Mouse (Mus musculus) left cerebral cortex, postnatal 25 days (tissue): ENCODE data around the gene Wdr47. TPM values are rescaled to one million over a fixed set of nuclear protein-coding genes. Genes with fewer than 3 reads are reported as not detected.
"Not testable (repeated sequence)": the region's sequence is repeated elsewhere in the genome, so short reads cannot be mapped to it uniquely, and the experiment has no call there.

ENCODE experiments used
- DNase-seq, 2 experiments: peaks; one replicate each; pipeline ENCODE4 v3.0.0; 2022; ENCODE audit warnings: low spot score in 2 of 2, mixed read lengths in 1 of 2
- intact Hi-C: fragments of 180-260 bp; cut with DNase I; formaldehyde crosslinking; loops from one replicate; pipeline ENCODE4 v1.15.1; 2025
- total RNA-seq, 2 experiments: library from RNA; stranded (reverse); gene quantifications; 2 replicates each; pipeline ENCODE4 v1.2.3; 2021

The Wdr47 gene
- 100 to 1,000 TPM; 127 to 137 TPM for total RNA-seq

- peak; percentile 96 to 98 for DNase-seq
- intact Hi-C loops: loop anchor here (1.0 to 2.0 kb wide), 2 partner anchors 16 to 55 kb away; partner anchors contain the start of gene 5330417C22Rik
These were observed at the start of gene Wdr47 for GRCm38 (mm10) chr3:108590786-108591529. Gene Wdr47 (plus strand): TSS chr3:108591279.

DNA sequence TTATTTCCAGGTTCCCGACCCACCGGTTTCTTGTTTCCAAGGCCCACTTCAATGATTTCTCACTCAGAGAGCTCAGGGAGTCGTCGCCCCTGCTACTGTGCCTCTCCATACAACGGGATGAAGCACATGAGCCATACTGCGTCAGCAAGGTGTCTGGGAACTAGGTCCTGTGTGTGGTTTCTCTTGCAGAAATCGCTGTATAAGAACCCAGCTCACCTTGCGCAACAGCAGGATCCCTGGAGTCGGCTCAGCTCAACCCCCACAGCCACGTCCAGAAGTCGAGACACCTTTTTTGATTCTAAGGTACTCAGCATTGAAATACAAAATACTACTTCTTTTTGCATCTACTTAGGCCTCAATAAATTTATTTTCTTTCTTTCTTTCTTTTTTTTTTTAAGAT lies 48.8 kb upstream of the Wdr47 start:
- no peak for DNase-seq
- intact Hi-C loops: no loop called here

- DNase-seq: peak; percentile 14 to 28
- intact Hi-C loops: loop anchor here (1.0 to 5.0 kb wide), 2 partner anchors 17 to 147 kb away; no protein-coding TSS in a partner anchor
These were observed 36.9 kb upstream of the Wdr47 start for GRCm38 (mm10) chr3:108554111-108554561.

GRCm38 (mm10) chr3:108554587-108555312 lies 36.3 kb upstream of the Wdr47 start:
- DNase-seq: peak; percentile 92 to 97
- intact Hi-C loops: loop anchor here (1.0 to 5.0 kb wide), 2 partner anchors 17 to 147 kb away; no protein-coding TSS in a partner anchor

- intact Hi-C loops: no loop called here
- DNase-seq: no peak
These were observed 33.2 kb upstream of the Wdr47 start for GRCm38 (mm10) chr3:108557888-108558287.

DNA sequence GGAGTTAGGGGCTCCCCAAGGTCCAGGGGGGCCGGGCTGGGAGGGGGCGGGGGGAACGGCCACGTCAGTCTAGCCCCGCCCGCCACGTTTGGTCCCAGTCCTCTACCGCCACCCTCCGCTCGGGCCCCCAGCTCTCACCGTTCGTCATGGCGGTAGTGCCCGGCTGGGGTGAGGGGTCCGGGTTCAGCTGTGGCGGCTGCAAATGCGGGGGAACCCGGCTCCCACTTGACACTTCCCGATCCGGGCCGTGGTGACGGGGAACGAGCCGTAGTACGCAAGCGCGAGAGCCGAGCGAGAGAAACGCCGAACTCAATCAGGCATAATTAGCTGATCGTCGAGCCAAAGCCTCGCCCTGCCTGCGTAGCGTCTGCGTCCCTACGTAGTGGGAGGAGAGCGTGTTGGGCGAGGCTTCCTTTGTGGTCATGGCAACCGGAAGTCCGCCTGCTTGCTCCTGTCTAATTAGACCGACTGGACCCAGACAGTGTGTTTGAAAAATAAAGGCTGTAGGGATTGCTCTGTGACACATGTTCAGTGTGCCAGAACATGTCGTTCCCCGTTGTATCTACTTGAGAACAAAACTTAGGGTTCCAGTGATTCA lies 28.8 kb upstream of the Wdr47 start, which contains the start of gene Tmem167b:
TSS of gene Tmem167b (minus strand) at position 334 of the 598 bp plus-strand sequence.
- DNase-seq: peak; percentile 98 to 99
- intact Hi-C loops: loop anchor here (2.0 to 5.0 kb wide), 2 partner anchors 161 to 280 kb away; partner anchors contain the start of gene Sort1

DNA sequence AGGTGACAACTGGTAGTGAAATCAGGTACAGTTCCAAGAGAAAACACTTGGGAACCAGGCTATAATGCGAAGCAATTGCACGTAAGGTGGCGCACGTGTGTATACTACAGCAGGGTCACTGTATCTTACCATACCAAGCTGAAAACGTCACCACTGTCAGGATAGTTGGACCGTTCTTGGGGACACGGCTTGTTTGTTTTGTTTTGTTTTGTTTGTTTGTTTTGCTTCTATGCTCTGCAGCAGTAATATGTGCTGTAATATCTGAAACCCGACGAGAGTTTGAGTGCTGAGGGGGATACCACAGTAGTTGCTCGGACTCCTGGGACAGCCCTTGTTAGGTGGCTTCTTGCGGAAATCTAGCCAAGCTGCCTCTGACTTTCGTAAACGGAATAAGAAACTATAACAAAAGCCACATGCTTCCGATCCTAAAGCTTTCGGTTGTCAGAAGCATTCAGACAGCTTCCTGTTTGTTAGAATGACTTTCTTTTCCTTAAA lies 28.3 kb upstream of the Wdr47 start:
- no peak for DNase-seq
- intact Hi-C loops: loop anchor here (2.0 to 5.0 kb wide), 2 partner anchors 162 to 281 kb away; partner anchors contain the start of gene Sort1

GRCm38 (mm10) chr3:108563309-108563708 lies 27.8 kb upstream of the Wdr47 start:
- intact Hi-C loops: loop anchor here (2.0 to 5.0 kb wide), 2 partner anchors 163 to 281 kb away; partner anchors contain the start of gene Sort1
- peak; percentile 80 to 90 for DNase-seq

DNA sequence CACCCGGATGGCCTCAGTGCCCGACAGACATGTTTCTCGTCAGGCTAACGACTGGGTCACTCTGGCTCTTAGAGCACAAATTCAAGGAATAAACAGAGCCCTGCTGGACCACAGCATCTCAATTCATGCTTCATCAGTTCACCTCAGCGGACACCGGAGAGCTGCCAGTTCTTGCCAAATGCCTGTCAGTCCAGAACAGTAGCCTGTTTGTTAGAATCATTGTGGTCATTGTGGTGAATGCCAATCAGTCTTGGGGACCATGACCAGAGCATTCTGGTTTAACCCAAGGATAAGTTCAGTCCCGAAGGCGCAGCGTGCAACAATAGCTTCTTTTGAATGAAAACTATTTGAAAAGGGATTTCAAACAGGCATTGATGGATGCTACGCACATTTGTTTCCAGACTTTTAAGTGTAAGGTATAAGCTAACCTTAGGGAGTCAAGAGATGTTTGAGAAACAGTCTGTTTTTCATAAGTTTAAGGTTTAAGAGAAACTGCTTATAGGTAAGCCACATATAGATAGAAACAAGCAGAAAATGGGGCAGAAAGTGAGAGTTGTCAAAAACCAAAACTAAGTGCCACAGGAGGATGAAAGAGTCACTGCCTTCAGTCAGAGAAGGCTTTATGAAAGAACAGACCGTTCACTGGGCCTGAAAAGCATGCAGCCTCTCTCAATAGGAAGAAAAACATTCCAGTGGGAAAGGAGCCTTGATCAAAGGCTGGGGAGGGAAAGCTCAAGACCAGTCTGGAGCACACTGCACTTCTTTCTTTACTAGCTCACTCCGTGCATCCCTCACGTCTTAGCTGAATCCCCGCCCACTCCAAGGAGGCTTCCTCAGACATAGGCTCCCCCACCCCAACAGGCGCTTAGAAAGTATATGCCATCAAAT lies 22.8 kb upstream of the Wdr47 start:
- intact Hi-C loops: no loop called here
- peak; percentile 11 to 50 for DNase-seq

DNA sequence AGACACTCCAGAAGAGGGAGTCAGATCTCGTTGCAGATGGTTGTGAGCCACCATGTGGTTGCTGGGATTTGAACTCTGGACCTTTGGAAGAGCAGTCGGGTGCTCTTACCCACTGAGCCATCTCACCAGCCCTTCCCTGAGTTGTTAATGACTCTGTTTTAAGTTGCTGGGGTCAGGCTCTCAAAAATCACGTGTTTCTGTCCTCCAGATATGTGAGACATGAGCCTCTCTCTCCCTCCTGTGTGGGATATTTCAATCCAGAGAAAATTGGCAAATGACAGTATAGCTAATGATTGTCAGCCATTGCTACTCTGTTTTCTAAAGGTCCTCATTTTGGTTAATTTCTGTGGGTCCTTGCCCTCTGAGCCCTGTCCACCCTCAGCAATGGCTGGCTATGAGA lies 21.4 kb upstream of the Wdr47 start:
- intact Hi-C loops, DNase-seq: not testable (repeated sequence)

- DNase-seq: no peak
- intact Hi-C loops: no loop called here
These were observed 20.3 kb upstream of the Wdr47 start for GRCm38 (mm10) chr3:108570813-108571212.

GRCm38 (mm10) chr3:108571443-108572294 lies 19.4 kb upstream of the Wdr47 start, which contains the start of gene Taf13:
Gene Taf13 (plus strand): TSS chr3:108571698.
- DNase-seq: peak; percentile 98 to 99
- intact Hi-C loops: no loop called here

- intact Hi-C loops: no loop called here
- no peak for DNase-seq
These were observed 18.6 kb upstream of the Wdr47 start for GRCm38 (mm10) chr3:108572309-108573010.

GRCm38 (mm10) chr3:108574018-108574417 lies 17.1 kb upstream of the Wdr47 start:
- intact Hi-C loops: loop anchor here (2.0 kb wide), 1 partner anchor 17 kb away; the partner anchor contains the start of gene Wdr47
- no peak for DNase-seq

- intact Hi-C loops: no loop called here
- no peak for DNase-seq
These were observed 6.5 kb upstream of the Wdr47 start for GRCm38 (mm10) chr3:108584580-108584979.

GRCm38 (mm10) chr3:108588446-108588845 lies 2.6 kb upstream of the Wdr47 start:
- no peak for DNase-seq
- intact Hi-C loops: no loop called here
